Mouse (Mus musculus) MEL (cell line): ENCODE results near the gene Raet1d. TPM values are rescaled to one million over a fixed set of nuclear protein-coding genes. Genes with fewer than 3 reads are reported as not detected.
"Not testable (repeated sequence)": the region's sequence is repeated elsewhere in the genome, so short reads cannot be mapped to it uniquely, and the experiment has no call there.

ENCODE experiments used
- DNase-seq: peaks from one replicate; pipeline ENCODE4 v3.0.0; 2011; ENCODE audit warnings: low read depth, low spot score
- H3K27ac ChIP-seq: 2 replicates; pipeline ENCODE4 v1.5.1; 2012; ENCODE audit warnings: low read depth, mild to moderate bottlenecking, control low read depth, low read length, moderate library complexity; ENCODE audit not compliant: control insufficient read depth
- H3K27me3 ChIP-seq, 2 experiments: fragments of 150-350 bp in 1 of 2; sonication (generic) in 1 of 2; 2 replicates each; pipeline ENCODE4 v1.6.1; 2012; ENCODE audit warnings: low read length in 2 of 2, mild to moderate bottlenecking in 2 of 2, improper control_type of control experiment in 1 of 2, moderate library complexity in 1 of 2; ENCODE audit not compliant: insufficient read depth in 2 of 2, control insufficient read depth in 1 of 2
- H3K36me3 ChIP-seq, 2 experiments: 2 replicates each; pipeline ENCODE4 v1.6.1; 2012 to 2014; ENCODE audit warnings: low read length in 2 of 2, improper control_type of control experiment in 1 of 2, inconsistent platforms in 1 of 2, mild to moderate bottlenecking in 1 of 2; ENCODE audit not compliant: insufficient read depth in 2 of 2, control insufficient read depth in 1 of 2
- H3K4me1 ChIP-seq, 2 experiments: fragments of 150-350 bp in 1 of 2; sonication (generic) in 1 of 2; 2 replicates each; pipeline ENCODE4 v1.6.1; 2012; ENCODE audit warnings: low read length in 2 of 2, improper control_type of control experiment in 1 of 2, mild to moderate bottlenecking in 1 of 2; ENCODE audit not compliant: insufficient read depth in 2 of 2, control insufficient read depth in 1 of 2
- H3K4me3 ChIP-seq, 2 experiments: fragments of 150-350 bp in 1 of 2; sonication (generic) in 1 of 2; 2 replicates each; pipeline ENCODE4 v1.5.1; 2012; ENCODE audit warnings: low read depth in 2 of 2, low read length in 2 of 2, mild to moderate bottlenecking in 2 of 2, moderate library complexity in 2 of 2, control low read depth in 1 of 2, improper control_type of control experiment in 1 of 2; ENCODE audit not compliant: control insufficient read depth in 1 of 2, insufficient read depth in 1 of 2
- H3K79me2 ChIP-seq: 2 replicates; pipeline ENCODE4 v1.6.1; 2012; ENCODE audit warnings: mild to moderate bottlenecking, low read length, moderate library complexity; ENCODE audit not compliant: control insufficient read depth, poor library complexity, insufficient read depth
- H3K9ac ChIP-seq: 2 replicates; pipeline ENCODE4 v1.6.1; 2012; ENCODE audit warnings: low read depth, mild to moderate bottlenecking, control low read depth, low read length, moderate library complexity; ENCODE audit not compliant: control insufficient read depth, poor library complexity, severe bottlenecking
- H3K9me3 ChIP-seq: fragments of 150-350 bp; sonication (generic); replicated peaks from 2 replicates; pipeline ENCODE4 v1.6.1; 2012; ENCODE audit warnings: mild to moderate bottlenecking, low read length, improper control_type of control experiment, moderate library complexity; ENCODE audit not compliant: insufficient read depth
- CTCF ChIP-seq, 3 experiments: IDR thresholded peaks in 2 of 3; conservative IDR thresholded peaks in 1 of 3; 2 replicates each; pipeline ENCODE4 v1.5.1; 2011 to 2012; ENCODE audit warnings: low read length in 3 of 3, low read depth in 2 of 3, mild to moderate bottlenecking in 2 of 3, improper control_type of control experiment in 1 of 3, inconsistent platforms in 1 of 3, mixed read lengths in 1 of 3, moderate library complexity in 1 of 3; ENCODE audit not compliant: control insufficient read depth in 1 of 3, insufficient read depth in 1 of 3, poor library complexity in 1 of 3, severe bottlenecking in 1 of 3
- RAD21 ChIP-seq: IDR thresholded peaks from 2 replicates; pipeline ENCODE4 v1.6.1; 2011; ENCODE audit warnings: mild to moderate bottlenecking, low read depth, low read length, improper control_type of control experiment
- SMC3 ChIP-seq: IDR thresholded peaks from 2 replicates; pipeline ENCODE4 v1.6.1; 2011; ENCODE audit warnings: low read depth, low read length, improper control_type of control experiment
- TAL1 ChIP-seq: IDR thresholded peaks from 2 replicates; pipeline ENCODE4 v1.6.1; 2012; ENCODE audit warnings: mild to moderate bottlenecking, inconsistent platforms, low read length, moderate library complexity, mixed read lengths
- ZC3H11A ChIP-seq: IDR thresholded peaks from 2 replicates; pipeline ENCODE4 v1.6.1; 2012; ENCODE audit warnings: low read depth, mild to moderate bottlenecking, inconsistent platforms, low read length, improper control_type of control experiment
- polyA plus RNA-seq, 2 experiments: library from polyadenylated mRNA; stranded (reverse) in 1 of 2; unstranded in 1 of 2; fragments of >175 nt in 1 of 2; fragments of >200 nt in 1 of 2; gene quantifications; 2 replicates each; pipeline versions ENCODE4 v1.2.1 to v1.2.4; 2012; ENCODE audit warnings: low replicate concordance in 2 of 2, low read depth in 1 of 2; ENCODE audit not compliant: insufficient read length in 2 of 2, insufficient read depth in 1 of 2, missing spikeins in 1 of 2
- total RNA-seq: library from RNA; depleted of rRNA; stranded (reverse); fragments of 300-350 nt; gene quantifications from 2 replicates; pipeline ENCODE4 v1.2.3, GENCODE M21; 2012; rRNA removed

Gene Raet1d
- total and polyA plus RNA-seq, 3 experiments, result 0.08 to 0.42 TPM; not detected in 1

- not testable (repeated sequence) for H3K4me3 ChIP-seq, DNase-seq, H3K9ac ChIP-seq, H3K9me3 ChIP-seq, H3K36me3 ChIP-seq, H3K79me2 ChIP-seq, H3K27ac ChIP-seq, H3K27me3 ChIP-seq, H3K4me1 ChIP-seq
Measured at GRCm38 (mm10) chr10:22393028-22393824, 32.9 kb downstream of the Raet1d start.

DNA sequence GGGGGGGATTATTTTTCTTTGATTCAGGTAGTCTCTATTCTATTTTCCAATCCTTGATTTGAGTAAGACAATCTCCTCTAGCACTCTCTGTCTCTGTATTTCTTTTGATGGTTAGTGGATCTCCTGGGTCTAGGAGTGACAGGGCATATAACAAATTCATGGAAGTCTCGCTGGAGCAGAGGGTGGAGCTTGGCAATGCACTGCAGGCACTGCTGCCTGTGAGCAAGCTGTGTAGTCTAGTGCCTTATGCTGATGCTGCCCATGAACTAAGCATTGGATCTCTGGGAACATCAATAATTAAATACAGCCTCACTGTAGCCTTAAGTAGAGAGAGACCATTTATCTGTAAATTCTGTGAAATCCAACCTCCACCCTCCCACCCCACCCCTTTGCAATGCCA is 36.3 kb downstream of the Raet1d start:
- H3K27ac ChIP-seq, H3K79me2 ChIP-seq, H3K27me3 ChIP-seq, DNase-seq, H3K4me1 ChIP-seq, H3K36me3 ChIP-seq, H3K9me3 ChIP-seq, H3K9ac ChIP-seq, H3K4me3 ChIP-seq: not testable (repeated sequence)

DNA sequence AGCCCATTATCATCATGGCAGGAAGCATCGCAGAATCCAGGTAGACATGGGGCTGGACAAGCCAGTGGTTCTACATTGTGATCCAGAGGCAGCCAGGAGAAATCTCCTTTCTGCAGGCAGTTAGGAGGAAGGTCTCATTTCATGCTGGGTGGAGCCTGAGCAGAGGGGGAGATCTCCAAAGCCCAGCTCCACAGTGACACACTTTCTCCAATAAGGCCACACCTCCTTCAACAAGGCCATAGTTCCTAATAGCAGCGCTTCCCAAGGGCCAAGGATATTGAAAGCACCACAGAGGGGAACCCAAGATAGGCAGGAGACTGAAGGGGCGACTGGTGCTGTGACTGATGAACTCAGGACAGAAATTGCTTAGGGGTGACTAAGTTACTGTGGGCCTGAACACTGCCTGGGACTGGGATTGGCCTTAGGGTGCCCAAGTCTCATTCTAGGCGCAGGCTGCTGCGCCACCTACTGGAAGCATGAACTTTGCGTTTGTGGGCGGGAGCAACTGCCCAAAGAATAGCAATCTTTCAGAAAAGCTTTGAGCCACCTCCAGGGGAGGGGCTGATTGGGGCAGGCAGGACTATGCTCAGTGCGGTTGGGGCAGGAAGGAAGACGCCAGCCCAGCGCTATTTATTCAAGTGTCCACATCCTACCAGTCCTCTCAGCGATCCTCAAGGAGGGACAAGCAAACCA is 42.0 kb downstream of the Raet1d start:
- H3K36me3 ChIP-seq, H3K27ac ChIP-seq, H3K9me3 ChIP-seq, H3K79me2 ChIP-seq, H3K9ac ChIP-seq, H3K4me3 ChIP-seq, H3K27me3 ChIP-seq, H3K4me1 ChIP-seq: not testable (repeated sequence)
- peak; percentile 62 for DNase-seq
- TF ChIP-seq ZC3H11A (peak; percentile 51), SMC3 (peak; percentile 75), RAD21 (peak; percentile 67), CTCF (IDR thresholded peaks at IDR 0.05 in 2 of 3, conservative IDR thresholded peaks at IDR 0.05 in 1 of 3; ENCODE audit: control insufficient read depth in 1 of 3, insufficient read depth in 1 of 3, low read depth in 2 of 3, low read length in 3 of 3, poor library complexity in 1 of 3, severe bottlenecking in 1 of 3) (peak; percentile 23 to 74 (median 61); a peak in 5 of 6 replicates)

- DNase-seq, result peak; percentile 41
- H3K36me3 ChIP-seq, H3K27ac ChIP-seq, H3K79me2 ChIP-seq: not testable (repeated sequence)
- TF ChIP-seq TAL1, result peak; percentile 7; the same call in 1 of the 2 replicates
- TF ChIP-seq, all 39 proteins: peak for 1; not testable (repeated sequence) for 38
- H3K4me3 ChIP-seq, H3K9ac ChIP-seq, H3K4me1 ChIP-seq, H3K9me3 ChIP-seq, H3K27me3 ChIP-seq: not testable (repeated sequence)
Measured at GRCm38 (mm10) chr10:22413702-22414494, 53.5 kb downstream of the Raet1d start.

Other genes starting within 250 kb of the Raet1d start
- 2.2 and 2.8 TPM in 2 replicates for gene E030030I06Rik, start 211.3 kb upstream of the Raet1d start, total RNA-seq
- 1 to 10 TPM in 1 of 2 experiments, not detected in 1; 3.2 TPM for gene E030030I06Rik, start 211.3 kb upstream of the Raet1d start, polyA plus RNA-seq
- gene Raet1e, start 202.0 kb upstream of the Raet1d start, total RNA-seq, result not detected in 2 replicates
- not detected for gene Raet1e, start 202.0 kb upstream of the Raet1d start, polyA plus RNA-seq
- gene H60b, start 202.0 kb upstream of the Raet1d start, total RNA-seq, result not detected in 2 replicates
- gene H60b, start 202.0 kb upstream of the Raet1d start, polyA plus RNA-seq, result not detected